Mouse (Mus musculus): ENCODE results near the gene Dnajb14. TPM values are rescaled to one million over a fixed set of nuclear protein-coding genes. Genes with fewer than 3 reads are reported as not detected.
"Not testable (repeated sequence)": the region's sequence is repeated elsewhere in the genome, so short reads cannot be mapped to it uniquely, and the experiment has no call there.

Dnajb14 gene
- polyA plus RNA-seq, 1 experiment from 2014 or later, result 10.0 TPM

DNA sequence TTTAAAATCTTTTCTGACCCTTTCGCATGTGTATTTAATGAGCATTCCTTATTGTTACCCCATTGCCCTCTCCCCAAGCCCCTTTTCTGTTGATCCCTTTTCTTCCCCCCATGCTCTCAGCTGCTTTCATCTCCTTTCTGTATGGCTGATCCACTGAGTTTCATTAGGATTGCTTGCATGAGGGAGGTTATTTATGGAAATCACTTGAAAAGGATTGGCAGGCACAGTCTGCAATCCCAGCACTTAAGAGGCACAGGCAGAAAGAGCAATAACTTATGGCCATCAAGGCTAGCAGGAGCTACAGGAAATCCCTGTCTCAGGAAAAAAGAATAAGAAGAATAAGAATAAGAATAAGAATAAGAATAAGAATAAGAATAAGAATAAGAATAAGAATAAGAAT, 30.9 kb upstream of the Dnajb14 start:
- Histone ChIP-seq H3K4me1 (replicated peaks; ENCODE audit: control insufficient read depth, insufficient read depth, low read length) (no peaks in the 10 kb centered on the region), H3K4me2 (ENCODE audit: low read length) (no peak overlapping the region), H3K27ac (ENCODE audit: low read depth) (no peak overlapping the region), H3K9ac (ENCODE audit: low read length) (no peak overlapping the region), H3K27me3 (replicated peaks; ENCODE audit: control insufficient read depth, insufficient read depth, low read length) (no peaks in the 10 kb centered on the region), H3K36me3 (ENCODE audit: control insufficient read depth, insufficient read depth, low read length) (no peaks in the 10 kb centered on the region), H3K9me3 (ENCODE audit: control insufficient read depth, low read length) (no peaks in the 10 kb centered on the region), H3K4me3 (ENCODE audit: low read depth, low read length) (no peak overlapping the region)
- WGBS, result 89% methylated on average over 1 of the region's 1 CpGs
- DNase-seq (ENCODE audit: low spot score), result no peak
- ATAC-seq (replicated peaks; ENCODE audit: low FRiP score, low TSS enrichment, low read depth), result no peak

DNA sequence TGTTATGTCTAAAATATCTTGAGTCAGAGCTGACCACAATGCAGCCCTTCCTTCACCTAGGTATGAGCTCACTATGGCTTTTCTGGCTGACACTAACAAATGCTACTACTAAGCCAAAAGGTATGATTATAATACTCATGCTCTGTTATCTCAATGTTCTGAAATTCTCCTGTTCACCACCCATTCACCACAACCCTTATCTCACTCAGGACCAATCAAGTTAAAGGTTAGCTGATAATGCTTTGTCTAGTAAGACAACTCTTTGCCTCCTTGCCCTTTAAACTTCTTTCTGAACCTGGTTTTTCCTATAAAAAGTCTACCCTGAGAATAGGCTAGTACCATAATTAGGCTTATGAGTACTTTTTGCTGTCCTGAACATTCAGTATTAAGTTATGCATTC, 29.3 kb upstream of the Dnajb14 start:
- Histone ChIP-seq H3K4me3 (ENCODE audit: low read depth, low read length) (no peak overlapping the region), H3K27ac (ENCODE audit: low read depth) (no peak overlapping the region), H3K27me3 (replicated peaks; ENCODE audit: control insufficient read depth, insufficient read depth, low read length) (no peaks in the 10 kb centered on the region), H3K9me3 (ENCODE audit: control insufficient read depth, low read length) (no peaks in the 10 kb centered on the region), H3K36me3 (ENCODE audit: control insufficient read depth, insufficient read depth, low read length) (no peaks in the 10 kb centered on the region), H3K4me1 (replicated peaks; ENCODE audit: control insufficient read depth, insufficient read depth, low read length) (no peaks in the 10 kb centered on the region), H3K4me2 (ENCODE audit: low read length) (no peak overlapping the region), H3K9ac (ENCODE audit: low read length) (no peak overlapping the region)
- DNase-seq (ENCODE audit: low spot score) (no peak), ATAC-seq (replicated peaks; ENCODE audit: low FRiP score, low TSS enrichment, low read depth) (no peak)

DNA sequence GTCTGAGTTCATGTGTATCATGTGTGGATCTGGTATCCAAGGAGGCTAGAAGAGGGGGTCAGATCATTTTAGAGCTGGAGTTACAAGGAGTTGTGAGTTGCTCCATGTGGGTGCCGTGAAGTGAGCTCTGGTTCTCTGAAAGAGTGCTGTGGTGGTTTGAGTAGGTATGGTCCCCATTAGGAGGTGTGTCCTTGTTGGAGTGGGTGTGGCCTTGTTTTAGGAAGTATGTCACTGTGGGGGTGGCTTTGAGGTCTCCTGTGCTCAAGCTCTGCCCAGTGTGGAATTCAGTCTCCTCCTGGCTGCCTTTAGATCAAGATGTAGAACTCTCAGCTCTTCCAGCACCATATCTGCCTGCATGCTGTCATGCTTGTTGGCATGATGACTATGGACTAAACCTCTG, 24.5 kb upstream of the Dnajb14 start:
- no peak overlapping the region for H3K27ac ChIP-seq (ENCODE audit: low read depth)
- H3K4me2 ChIP-seq (ENCODE audit: low read length), result no peak overlapping the region
- no peak for ATAC-seq (replicated peaks; ENCODE audit: low FRiP score, low TSS enrichment, low read depth)
- 77% methylated on average over 1 of the region's 1 CpGs for WGBS
- no peaks in the 10 kb centered on the region for H3K27me3 ChIP-seq (replicated peaks; ENCODE audit: control insufficient read depth, insufficient read depth, low read length)
- no peak for DNase-seq (ENCODE audit: low spot score)
- no peak overlapping the region for H3K9ac ChIP-seq (ENCODE audit: low read length)
- no peaks in the 10 kb centered on the region for H3K4me1 ChIP-seq (replicated peaks; ENCODE audit: control insufficient read depth, insufficient read depth, low read length)
- no peaks in the 10 kb centered on the region for H3K36me3 ChIP-seq (ENCODE audit: control insufficient read depth, insufficient read depth, low read length)
- H3K9me3 ChIP-seq (ENCODE audit: control insufficient read depth, low read length), result no peaks in the 10 kb centered on the region
- H3K4me3 ChIP-seq (ENCODE audit: low read depth, low read length), result no peak overlapping the region

DNA sequence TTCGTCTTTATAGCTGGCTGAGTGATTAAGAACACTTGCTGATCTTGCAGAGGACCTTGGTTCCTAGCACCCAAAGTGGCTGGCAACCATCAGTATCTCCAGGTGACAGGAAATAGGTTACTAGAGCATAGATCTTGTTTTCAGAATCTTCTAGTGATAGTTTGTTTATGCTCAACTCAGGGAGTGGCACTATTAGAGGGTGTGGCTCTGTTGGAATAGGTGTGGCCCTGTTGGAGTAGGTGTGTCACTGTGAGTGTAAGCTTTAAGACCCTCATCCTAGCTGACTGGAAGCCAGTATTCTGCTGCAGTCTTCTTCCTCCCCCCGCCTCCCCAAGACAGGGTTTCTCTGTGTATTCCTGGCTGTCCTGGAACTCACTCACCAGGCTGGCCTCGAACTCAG, 23.2 kb upstream of the Dnajb14 start:
- H3K27ac ChIP-seq (ENCODE audit: low read depth), result no peak overlapping the region
- ATAC-seq (replicated peaks; ENCODE audit: low FRiP score, low TSS enrichment, low read depth) (no peak), DNase-seq (ENCODE audit: low spot score) (no peak)
- no peak overlapping the region for H3K4me2 ChIP-seq (ENCODE audit: low read length)
- WGBS, result 86% methylated on average over 3 of the region's 3 CpGs
- no peak overlapping the region for H3K9ac ChIP-seq (ENCODE audit: low read length)
- no peaks in the 10 kb centered on the region for H3K36me3 ChIP-seq (ENCODE audit: control insufficient read depth, insufficient read depth, low read length)
- no peaks in the 10 kb centered on the region for H3K4me1 ChIP-seq (replicated peaks; ENCODE audit: control insufficient read depth, insufficient read depth, low read length)
- H3K27me3 ChIP-seq (replicated peaks; ENCODE audit: control insufficient read depth, insufficient read depth, low read length), result no peaks in the 10 kb centered on the region
- H3K9me3 ChIP-seq (ENCODE audit: control insufficient read depth, low read length), result no peaks in the 10 kb centered on the region
- H3K4me3 ChIP-seq (ENCODE audit: low read depth, low read length), result no peak overlapping the region

DNA sequence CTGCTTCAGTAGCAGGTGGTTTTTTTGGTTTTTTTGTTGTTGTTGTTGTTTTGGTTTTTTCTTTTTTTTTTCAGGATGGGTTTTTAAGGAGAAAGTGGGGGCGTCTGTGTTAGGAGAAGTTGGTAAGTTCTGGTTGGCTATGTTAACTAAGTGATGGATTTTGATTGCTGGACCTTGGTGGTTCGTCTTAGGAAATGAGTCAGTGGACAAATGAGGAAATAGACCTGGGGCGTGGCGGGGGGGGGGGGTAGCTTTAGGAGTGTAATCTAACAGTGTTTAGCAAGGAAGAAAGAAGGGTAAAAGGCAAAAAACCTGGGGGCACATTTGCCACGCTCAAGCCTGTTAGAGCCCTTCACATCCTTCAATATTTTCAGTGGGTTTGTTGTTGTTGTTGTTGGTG, 20.9 kb upstream of the Dnajb14 start:
- no peaks in the 10 kb centered on the region for H3K4me1 ChIP-seq (replicated peaks; ENCODE audit: control insufficient read depth, insufficient read depth, low read length)
- no peaks in the 10 kb centered on the region for H3K36me3 ChIP-seq (ENCODE audit: control insufficient read depth, insufficient read depth, low read length)
- H3K4me2 ChIP-seq (ENCODE audit: low read length), result no peak overlapping the region
- H3K4me3 ChIP-seq (ENCODE audit: low read depth, low read length), result no peak overlapping the region
- no peaks in the 10 kb centered on the region for H3K9me3 ChIP-seq (ENCODE audit: control insufficient read depth, low read length)
- no peak for ATAC-seq (replicated peaks; ENCODE audit: low FRiP score, low TSS enrichment, low read depth)
- no peak overlapping the region for H3K9ac ChIP-seq (ENCODE audit: low read length)
- no peaks in the 10 kb centered on the region for H3K27me3 ChIP-seq (replicated peaks; ENCODE audit: control insufficient read depth, insufficient read depth, low read length)
- WGBS, result 77% methylated on average over 5 of the region's 5 CpGs
- no peak for DNase-seq (ENCODE audit: low spot score)
- no peak overlapping the region for H3K27ac ChIP-seq (ENCODE audit: low read depth)

DNA sequence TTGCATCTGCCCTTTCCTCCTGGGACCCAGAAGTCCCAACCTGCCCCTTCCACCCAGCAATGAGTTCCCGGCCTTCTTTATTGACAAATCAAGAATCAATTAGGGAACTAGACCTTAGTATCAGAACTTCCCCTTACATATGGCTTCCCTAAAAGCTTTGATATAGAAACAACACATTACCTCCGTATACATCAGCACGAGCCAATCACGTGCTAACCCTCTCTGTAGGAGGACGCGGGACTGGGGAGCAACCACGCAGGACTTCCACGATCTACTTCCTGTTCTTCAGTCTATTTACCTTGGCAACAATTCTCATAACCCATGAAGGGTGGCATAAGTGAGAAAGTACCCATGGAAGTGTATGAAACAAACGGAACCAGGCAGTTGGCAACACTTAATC, 19.1 kb upstream of the Dnajb14 start:
- Histone ChIP-seq H3K36me3 (ENCODE audit: control insufficient read depth, insufficient read depth, low read length) (no peaks in the 10 kb centered on the region), H3K27ac (ENCODE audit: low read depth) (no peak overlapping the region), H3K4me3 (ENCODE audit: low read depth, low read length) (no peak overlapping the region), H3K27me3 (replicated peaks; ENCODE audit: control insufficient read depth, insufficient read depth, low read length) (no peaks in the 10 kb centered on the region), H3K4me1 (replicated peaks; ENCODE audit: control insufficient read depth, insufficient read depth, low read length) (no peaks in the 10 kb centered on the region), H3K9ac (ENCODE audit: low read length) (no peak overlapping the region), H3K9me3 (ENCODE audit: control insufficient read depth, low read length) (no peaks in the 10 kb centered on the region), H3K4me2 (ENCODE audit: low read length) (no peak overlapping the region)
- WGBS, result 86% methylated on average over 9 of the region's 9 CpGs
- no peak for DNase-seq (ENCODE audit: low spot score)
- no peak for ATAC-seq (replicated peaks; ENCODE audit: low FRiP score, low TSS enrichment, low read depth)

DNA sequence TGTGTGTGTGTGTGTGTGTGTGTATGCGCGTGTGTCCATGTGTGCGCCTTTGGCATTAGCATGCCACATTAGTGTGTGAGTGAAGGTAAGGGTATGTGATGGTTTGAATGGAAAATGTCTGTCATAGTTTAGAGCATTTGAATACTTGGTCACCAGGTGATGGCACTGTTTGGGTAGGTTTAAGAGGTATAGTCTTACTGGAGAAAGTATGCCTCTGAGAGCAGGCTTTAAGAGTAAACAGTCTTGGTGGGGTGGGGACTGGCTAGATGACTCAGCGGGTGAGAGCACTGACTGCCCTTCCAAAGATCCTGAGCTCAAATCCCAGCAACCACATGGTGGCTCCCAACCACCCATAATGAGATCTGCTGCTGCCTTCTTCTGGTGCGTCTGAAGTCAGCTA, 17.8 kb upstream of the Dnajb14 start:
- H3K4me3 ChIP-seq (ENCODE audit: low read depth, low read length), result no peak overlapping the region
- ATAC-seq (replicated peaks; ENCODE audit: low FRiP score, low TSS enrichment, low read depth) (no peak), DNase-seq (ENCODE audit: low spot score) (no peak)
- WGBS, result 80% methylated on average over 5 of the region's 5 CpGs
- no peak overlapping the region for H3K4me2 ChIP-seq (ENCODE audit: low read length)
- no peaks in the 10 kb centered on the region for H3K36me3 ChIP-seq (ENCODE audit: control insufficient read depth, insufficient read depth, low read length)
- no peak overlapping the region for H3K9ac ChIP-seq (ENCODE audit: low read length)
- H3K27ac ChIP-seq (ENCODE audit: low read depth), result no peak overlapping the region
- no peaks in the 10 kb centered on the region for H3K9me3 ChIP-seq (ENCODE audit: control insufficient read depth, low read length)
- H3K4me1 ChIP-seq (replicated peaks; ENCODE audit: control insufficient read depth, insufficient read depth, low read length), result no peaks in the 10 kb centered on the region
- no peaks in the 10 kb centered on the region for H3K27me3 ChIP-seq (replicated peaks; ENCODE audit: control insufficient read depth, insufficient read depth, low read length)

DNA sequence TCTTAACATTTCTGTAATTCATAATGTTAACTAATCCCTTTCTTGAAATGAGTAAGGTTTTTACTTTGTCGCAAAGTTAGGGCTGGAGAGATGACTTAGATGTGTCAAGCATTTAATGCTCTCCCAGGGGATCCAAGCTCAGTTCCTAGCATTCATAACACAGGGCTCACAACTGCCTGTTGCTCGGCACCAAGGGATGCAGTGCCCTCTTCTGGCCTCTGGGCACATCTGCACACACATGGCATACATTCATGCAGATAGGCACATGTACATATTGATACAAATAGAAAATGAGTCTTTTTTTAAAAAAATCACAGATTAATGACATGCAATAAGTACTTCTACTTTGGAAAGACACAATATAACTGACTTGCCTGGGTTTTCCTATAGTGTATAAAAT, 16.3 kb upstream of the Dnajb14 start:
- ATAC-seq (replicated peaks; ENCODE audit: low FRiP score, low TSS enrichment, low read depth) (no peak), DNase-seq (ENCODE audit: low spot score) (no peak)
- 88% methylated on average over 2 of the region's 2 CpGs for WGBS
- H3K4me2 ChIP-seq (ENCODE audit: low read length), result no peak overlapping the region
- H3K9me3 ChIP-seq (ENCODE audit: control insufficient read depth, low read length), result no peaks in the 10 kb centered on the region
- no peak overlapping the region for H3K27ac ChIP-seq (ENCODE audit: low read depth)
- H3K9ac ChIP-seq (ENCODE audit: low read length), result no peak overlapping the region
- H3K4me3 ChIP-seq (ENCODE audit: low read depth, low read length), result no peak overlapping the region
- no peaks in the 10 kb centered on the region for H3K36me3 ChIP-seq (ENCODE audit: control insufficient read depth, insufficient read depth, low read length)
- no peaks in the 10 kb centered on the region for H3K4me1 ChIP-seq (replicated peaks; ENCODE audit: control insufficient read depth, insufficient read depth, low read length)
- H3K27me3 ChIP-seq (replicated peaks; ENCODE audit: control insufficient read depth, insufficient read depth, low read length), result no peaks in the 10 kb centered on the region

DNA sequence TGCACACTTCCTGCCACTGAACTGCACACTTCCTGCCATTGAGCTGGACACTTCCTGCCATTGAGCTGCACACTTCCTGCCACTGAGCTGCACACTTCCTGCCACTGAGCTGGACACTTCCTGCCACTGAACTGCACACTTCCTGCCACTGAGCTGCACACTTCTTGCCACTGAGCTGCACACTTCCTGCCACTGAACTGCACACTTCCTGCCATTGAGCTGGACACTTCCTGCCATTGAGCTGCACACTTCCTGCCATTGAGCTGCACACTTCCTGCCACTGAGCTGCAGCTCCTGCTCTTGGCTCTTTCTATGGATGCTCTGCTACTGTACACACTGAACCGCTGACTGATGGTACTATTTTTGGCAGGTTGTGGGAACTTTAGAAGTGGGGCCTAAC, 14.5 kb upstream of the Dnajb14 start:
- not testable (repeated sequence) for H3K9ac ChIP-seq (ENCODE audit: low read length); H3K9me3 ChIP-seq (ENCODE audit: control insufficient read depth, low read length); H3K27ac ChIP-seq (ENCODE audit: low read depth); H3K36me3 ChIP-seq (ENCODE audit: control insufficient read depth, insufficient read depth, low read length); H3K4me3 ChIP-seq (ENCODE audit: low read depth, low read length); ATAC-seq (replicated peaks; ENCODE audit: low FRiP score, low TSS enrichment, low read depth); H3K4me2 ChIP-seq (ENCODE audit: low read length); H3K27me3 ChIP-seq (replicated peaks; ENCODE audit: control insufficient read depth, insufficient read depth, low read length); DNase-seq (ENCODE audit: low spot score); H3K4me1 ChIP-seq (replicated peaks; ENCODE audit: control insufficient read depth, insufficient read depth, low read length)
- WGBS, result 96% methylated on average over 1 of the region's 1 CpGs
